Mouse (Mus musculus) liver, embryonic 13.5 days (tissue): Measurements from ENCODE around the gene Ddah2. TPM values are rescaled to one million over a fixed set of nuclear protein-coding genes. Genes with fewer than 3 reads are reported as not detected.

Source experiments
- ATAC-seq: fragments of 200-750 bp; cut with Nextera tagmentation; 2 replicates; pipeline ENCODE4 v1.8.0; 2017; ENCODE audit warnings: low read depth, mild to moderate bottlenecking, moderate number of reproducible peaks, moderate library complexity
- DNase-seq: peaks from one replicate; pipeline ENCODE4 v3.0.0; 2022
- H3K27ac ChIP-seq: fragments of 300-500 bp; sonication (generic); 2 replicates; pipeline ENCODE4 v1.5.1; 2015; ENCODE audit warnings: moderate library complexity, mild to moderate bottlenecking, inconsistent platforms
- H3K27me3 ChIP-seq: fragments of 300-500 bp; sonication (generic); 2 replicates; pipeline ENCODE4 v1.6.1; 2015; ENCODE audit warnings: mild to moderate bottlenecking, inconsistent platforms
- H3K36me3 ChIP-seq: fragments of 300-500 bp; sonication (generic); 2 replicates; pipeline ENCODE4 v1.6.1; 2015; ENCODE audit warnings: mild to moderate bottlenecking, inconsistent platforms
- H3K4me1 ChIP-seq: fragments of 300-500 bp; sonication (generic); replicated peaks from 2 replicates; pipeline ENCODE4 v1.6.1; 2015; ENCODE audit warnings: inconsistent platforms
- H3K4me2 ChIP-seq: fragments of 300-500 bp; sonication (generic); 2 replicates; pipeline ENCODE4 v1.6.1; 2015; ENCODE audit warnings: inconsistent platforms, mild to moderate bottlenecking, moderate library complexity
- H3K4me3 ChIP-seq: fragments of 300-500 bp; sonication (generic); replicated peaks from 2 replicates; pipeline ENCODE4 v1.5.1; 2015; ENCODE audit warnings: mild to moderate bottlenecking, inconsistent platforms
- H3K9ac ChIP-seq: fragments of 300-500 bp; sonication (generic); 2 replicates; pipeline ENCODE4 v1.6.1; 2015; ENCODE audit warnings: mild to moderate bottlenecking, inconsistent platforms
- H3K9me3 ChIP-seq: fragments of 300-500 bp; sonication (generic); replicated peaks from 2 replicates; pipeline ENCODE4 v1.6.1; 2016; ENCODE audit warnings: inconsistent platforms
- WGBS: fragments of 180-500 bp; shearing (Covaris S2); methylation state at CpG from one replicate; pipeline ENCODE4 v1.1.7; 2015; ENCODE audit not compliant: insufficient replicate concordance; 5-methylcytosine and 5-hydroxymethylcytosine counted together
- polyA plus RNA-seq: library from polyadenylated mRNA; unstranded; fragments of >200 nt; fragmentation: Nextera tagmentation; extraction: Ambion mirVana; gene quantifications from 2 replicates; pipeline ENCODE4 v1.2.1, GENCODE M21; 2015

The Ddah2 gene
- polyA plus RNA-seq, 1 experiment from 2014 or later, result 28.9 TPM

- Histone ChIP-seq H3K9ac (0 out of 2 replicates have a peak overlapping the region, but pooled peaks have one; percentile 15), H3K4me1 (peaks cover 81% of the 10 kb centered on the region), H3K36me3 (peaks cover 66% of the 10 kb centered on the region), H3K27me3 (peaks cover 6% of the 10 kb centered on the region; the same call in 1 of the 2 replicates), H3K27ac (peak overlapping the region; percentile 6; the same call in 1 of the 2 replicates), H3K4me3 (no peak overlapping the region), H3K9me3 (no peaks in the 10 kb centered on the region), H3K4me2 (no peak overlapping the region)
- ATAC-seq (no peak), DNase-seq (no peak)
- 80% methylated on average over 7 of the region's 7 CpGs for WGBS
Measured at GRCm38 (mm10) chr17:35055691-35056495, 2.9 kb upstream of the Ddah2 start.

- Histone ChIP-seq H3K9me3 (no peaks in the 10 kb centered on the region), H3K4me1 (peaks cover 80% of the 10 kb centered on the region), H3K27me3 (peaks cover 14% of the 10 kb centered on the region), H3K9ac (no peak overlapping the region), H3K4me2 (no peak overlapping the region), H3K4me3 (no peak overlapping the region), H3K36me3 (peaks cover 73% of the 10 kb centered on the region), H3K27ac (peak overlapping the region; percentile 24; the same call in 1 of the 2 replicates)
- 33% methylated on average over 3 of the region's 3 CpGs for WGBS
- DNase-seq (no peak), ATAC-seq (no peak)
Measured at GRCm38 (mm10) chr17:35057090-35057489, 1.7 kb upstream of the Ddah2 start.

GRCm38 (mm10) chr17:35058316-35058715 lies 519 bp upstream of the Ddah2 start:
- 69% methylated on average over 9 of the region's 9 CpGs for WGBS
- H3K36me3 ChIP-seq, result peaks cover 60% of the 10 kb centered on the region
- peak overlapping the region; percentile 92; the same call in 1 of the 2 replicates for H3K4me2 ChIP-seq

GRCm38 (mm10) chr17:35060071-35060470 lies 1.2 kb downstream of the Ddah2 start:
- Histone ChIP-seq H3K4me3 (peak overlapping the region; percentile 65), H3K27me3 (peaks cover 44% of the 10 kb centered on the region), H3K4me1 (peaks cover 73% of the 10 kb centered on the region), H3K9ac (peak overlapping the region; percentile 70), H3K27ac (no peak overlapping the region), H3K9me3 (no peaks in the 10 kb centered on the region), H3K4me2 (peak overlapping the region; percentile 92), H3K36me3 (peaks cover 44% of the 10 kb centered on the region)
- ATAC-seq (no peak), DNase-seq (no peak)
- WGBS, result 40% methylated on average over 14 of the region's 14 CpGs

More at GRCm38 (mm10) chr17:35058316-35058715, 519 bp upstream of the Ddah2 start:
- H3K4me1 ChIP-seq, result peaks cover 70% of the 10 kb centered on the region
- DNase-seq (no peak), ATAC-seq (no peak)
- H3K9me3 ChIP-seq, result no peaks in the 10 kb centered on the region
- H3K9ac ChIP-seq, result no peak overlapping the region
- peaks cover 26% of the 10 kb centered on the region for H3K27me3 ChIP-seq
- no peak overlapping the region for H3K4me3 ChIP-seq
- peak overlapping the region; percentile 44; the same call in 1 of the 2 replicates for H3K27ac ChIP-seq

GRCm38 (mm10) chr17:35060737-35061297 lies 2.0 kb downstream of the Ddah2 start:
- H3K9ac ChIP-seq, result 0 out of 2 replicates have a peak overlapping the region, but pooled peaks have one; percentile 70
- peaks cover 36% of the 10 kb centered on the region for H3K36me3 ChIP-seq
- 63% methylated on average over 22 of the region's 22 CpGs for WGBS
- H3K27ac ChIP-seq, result no peak overlapping the region
- no peaks in the 10 kb centered on the region for H3K9me3 ChIP-seq
- peak overlapping the region; percentile 92 for H3K4me2 ChIP-seq
- H3K27me3 ChIP-seq, result peaks cover 51% of the 10 kb centered on the region
- ATAC-seq (no peak), DNase-seq (peak; percentile 53)
- peaks cover 75% of the 10 kb centered on the region for H3K4me1 ChIP-seq
- peak overlapping the region; percentile 65; the same call in 1 of the 2 replicates for H3K4me3 ChIP-seq

- no peaks in the 10 kb centered on the region for H3K9me3 ChIP-seq
- H3K27ac ChIP-seq, result no peak overlapping the region
- no peak for ATAC-seq
- H3K4me3 ChIP-seq, result no peak overlapping the region
- H3K36me3 ChIP-seq, result peaks cover 31% of the 10 kb centered on the region
- no peak for DNase-seq
- WGBS, result 64% methylated on average over 8 of the region's 8 CpGs
- H3K4me2 ChIP-seq, result no peak overlapping the region
- H3K27me3 ChIP-seq, result peaks cover 56% of the 10 kb centered on the region
- H3K9ac ChIP-seq, result no peak overlapping the region
- H3K4me1 ChIP-seq, result peaks cover 75% of the 10 kb centered on the region
Measured at GRCm38 (mm10) chr17:35061299-35061698, 2.5 kb downstream of the Ddah2 start.

- Histone ChIP-seq H3K4me2 (no peak overlapping the region), H3K9ac (no peak overlapping the region), H3K36me3 (peaks cover 13% of the 10 kb centered on the region), H3K9me3 (no peaks in the 10 kb centered on the region), H3K27ac (no peak overlapping the region), H3K27me3 (peaks cover 77% of the 10 kb centered on the region), H3K4me3 (no peak overlapping the region), H3K4me1 (peaks cover 64% of the 10 kb centered on the region)
- whole genome bisulfite sequencing, result 77% methylated on average over 3 of the region's 3 CpGs
- ATAC-seq (no peak), DNase-seq (no peak)
Measured at GRCm38 (mm10) chr17:35063466-35063865, 4.6 kb downstream of the Ddah2 start.

- H3K4me3 ChIP-seq, result peak overlapping the region; percentile 49
- H3K9ac ChIP-seq, result no peak overlapping the region
- H3K4me2 ChIP-seq, result peak overlapping the region; percentile 72
- H3K27ac ChIP-seq, result no peak overlapping the region
- 26% methylated on average over 10 of the region's 10 CpGs for WGBS
- H3K9me3 ChIP-seq, result no peaks in the 10 kb centered on the region
- H3K4me1 ChIP-seq, result peaks cover 55% of the 10 kb centered on the region
- peaks cover 11% of the 10 kb centered on the region for H3K36me3 ChIP-seq
- H3K27me3 ChIP-seq, result peaks cover 87% of the 10 kb centered on the region
- ATAC-seq, result no peak
- no peak for DNase-seq
Measured at GRCm38 (mm10) chr17:35064378-35064877, 5.6 kb downstream of the Ddah2 start.

- DNase-seq (peak; percentile 32), ATAC-seq (peak; percentile 51)
- Histone ChIP-seq H3K9me3 (no peaks in the 10 kb centered on the region), H3K9ac (peak within 1 kb of the TSS; percentile 49), H3K36me3 (peaks cover 11% of the 10 kb centered on the region), H3K4me1 (peaks cover 47% of the 10 kb centered on the region), H3K4me2 (peak within 1 kb of the TSS; percentile 72), H3K27me3 (peaks cover 88% of the 10 kb centered on the region), H3K27ac (peak within 1 kb of the TSS; percentile 29; the same call in 1 of the 2 replicates), H3K4me3 (peak within 1 kb of the TSS; percentile 49)
- WGBS, result 3% methylated on average over 48 of the region's 48 CpGs
Measured at GRCm38 (mm10) chr17:35064951-35065947, 6.4 kb downstream of the Ddah2 start, which contains the start of gene Ly6g6c. Gene Ly6g6c (plus strand): TSS chr17:35065388.

- Histone ChIP-seq H3K4me2 (peak within 1 kb of the TSS; percentile 72), H3K27ac (peak within 1 kb of the TSS; percentile 29; the same call in 1 of the 2 replicates), H3K4me3 (peak within 1 kb of the TSS; percentile 49), H3K27me3 (peaks cover 83% of the 10 kb centered on the region), H3K9me3 (no peaks in the 10 kb centered on the region), H3K4me1 (peaks cover 44% of the 10 kb centered on the region), H3K9ac (peak within 1 kb of the TSS; percentile 49), H3K36me3 (peaks cover 5% of the 10 kb centered on the region)
- 36% methylated on average over 10 of the region's 10 CpGs for WGBS
- DNase-seq (no peak), ATAC-seq (no peak)
Measured at GRCm38 (mm10) chr17:35066084-35066483, 7.2 kb downstream of the Ddah2 start, which contains the start of gene Mpig6b. Gene Mpig6b (minus strand): TSS chr17:35066184.
